Mouse (Mus musculus) cortical plate, adult 2 months (tissue): ENCODE data around the gene Capn11.

ENCODE experiments used
- CTCF ChIP-seq: fragments of 200-500 bp; IDR thresholded peaks from 2 replicates; pipeline ENCODE4 v1.5.1; 2011; ENCODE audit warnings: mild to moderate bottlenecking, control low read depth, low read length; ENCODE audit not compliant: insufficient read depth; ENCODE audit errors: extremely low read depth
- POLR2A ChIP-seq: fragments of 200-500 bp; IDR thresholded peaks from 2 replicates; pipeline ENCODE4 v1.6.1; 2011; ENCODE audit warnings: mild to moderate bottlenecking, low read length, control low read depth; ENCODE audit not compliant: insufficient read depth; ENCODE audit errors: extremely low read depth

GRCm38 (mm10) chr17:45619386-45620256, 39.5 kb downstream of the Capn11 start:
- TF ChIP-seq CTCF (no peak), POLR2A (no peak)
